Mouse (Mus musculus) gastrocnemius, adult 18-20 months (tissue): ENCODE results near the gene Vps37d. TPM values are rescaled to one million over a fixed set of nuclear protein-coding genes. Genes with fewer than 3 reads are reported as not detected.

Experiments
- DNase-seq: peaks from one replicate; pipeline ENCODE4 v3.0.0; 2021; ENCODE audit warnings: low spot score
- long read RNA-seq, 2 experiments: library from polyadenylated mRNA; stranded (forward); transcript quantifications; one replicate each; pipeline ENCODE4 v2.0.0; 2021
- total RNA-seq, 2 experiments: library from RNA; stranded (reverse); gene quantifications; 2 replicates each; pipeline ENCODE4 v1.2.3; 2021

The Vps37d gene
- under 1 TPM; 0.25 to 0.52 TPM for total RNA-seq
- long read RNA-seq, experiment 1: 0 reads
- long read RNA-seq, experiment 2, partial matches to known transcripts: 0 of 1 reads
- long read RNA-seq, experiment 2, other reads (novel, unspliced or antisense): 0 of 1 reads

DNA sequence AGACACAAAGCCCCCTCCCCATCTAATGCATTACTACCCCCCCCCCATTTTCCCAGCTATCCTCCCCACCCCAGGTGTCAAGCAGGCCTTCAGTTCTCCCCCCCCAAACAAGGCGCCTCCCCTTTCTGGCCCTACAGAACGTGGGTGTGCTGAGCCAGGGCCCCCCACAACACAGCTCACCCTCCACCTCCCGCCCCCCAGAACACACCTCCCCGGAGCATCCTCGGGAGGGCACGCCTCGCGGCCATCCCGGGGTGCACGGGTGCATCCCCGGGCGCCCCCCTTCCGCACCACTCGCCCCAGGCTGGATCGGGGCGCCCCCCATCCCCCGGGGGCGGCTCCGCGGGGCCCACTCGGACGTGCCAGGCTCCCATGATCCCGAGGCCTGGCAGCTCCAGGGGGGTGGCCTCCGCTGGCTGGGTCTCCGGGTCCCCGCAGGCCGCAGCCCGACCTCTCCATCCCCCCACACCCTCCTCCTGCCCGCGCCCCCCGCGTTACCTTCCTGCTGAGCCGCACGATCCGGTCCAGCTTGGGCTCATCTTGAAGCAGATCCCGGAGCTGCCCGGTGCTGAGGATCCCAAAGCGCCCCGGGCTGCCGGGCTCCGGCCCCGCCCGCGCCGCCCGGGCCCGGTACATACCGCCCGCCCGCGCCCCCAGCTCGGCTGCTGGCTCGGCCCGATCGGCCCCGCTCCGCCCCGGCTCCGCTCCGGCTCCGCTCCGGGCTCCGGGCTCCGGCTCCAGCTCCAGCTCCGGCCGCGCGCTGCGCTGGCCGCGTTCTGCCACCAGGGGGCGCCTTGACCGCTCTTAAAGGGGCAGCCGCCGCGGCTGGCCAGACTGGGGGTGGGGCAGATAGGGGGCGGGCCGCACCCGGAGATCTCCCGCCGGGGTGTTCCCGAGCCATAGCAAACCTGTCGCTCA, at the start of gene Vps37d:
TSS of gene Vps37d (minus strand) at position 703 of the 918 bp plus-strand sequence.
- peak; percentile 93 for DNase-seq

DNA sequence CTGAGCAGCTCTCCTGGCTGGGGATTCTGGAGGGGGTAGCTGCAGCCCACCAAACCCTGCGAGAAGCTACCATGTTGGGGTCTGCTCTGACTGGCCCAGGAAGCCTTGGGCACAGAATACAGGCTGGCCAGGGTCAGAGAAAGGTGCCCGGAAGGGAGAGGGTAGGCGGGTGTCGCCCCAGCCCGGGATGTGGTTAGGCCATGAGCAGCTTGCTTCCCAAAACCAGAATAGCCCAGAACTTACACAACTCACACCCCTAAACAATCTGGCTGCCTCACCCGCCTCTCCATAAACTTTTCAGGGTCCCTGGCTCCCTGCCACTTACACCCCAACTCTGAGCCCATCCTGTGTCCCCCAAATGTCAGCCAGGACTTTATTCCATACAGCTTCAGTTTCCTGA, 49.6 kb upstream of the Vps37d start:
- no peak for DNase-seq

DNA sequence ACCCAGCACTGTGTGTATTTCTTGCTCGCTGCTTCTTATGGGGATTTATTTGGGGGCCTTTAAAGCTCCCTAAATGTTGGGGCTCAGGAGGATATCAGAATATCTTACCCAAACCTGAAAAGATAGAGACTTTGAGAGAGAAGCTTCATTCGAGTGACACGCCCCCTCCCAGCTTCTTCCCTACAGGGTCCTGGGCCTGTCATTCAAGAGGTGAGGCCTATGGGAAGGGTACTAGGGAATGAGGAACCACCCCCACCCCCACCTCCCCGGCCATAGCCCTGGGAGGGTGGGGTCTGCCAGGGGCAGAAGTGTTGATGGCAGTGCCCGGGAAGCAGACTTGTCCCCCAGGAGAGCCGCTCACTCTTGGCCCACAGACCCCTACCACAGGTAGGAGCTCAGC, 48.1 kb upstream of the Vps37d start:
- DNase-seq: no peak

DNA sequence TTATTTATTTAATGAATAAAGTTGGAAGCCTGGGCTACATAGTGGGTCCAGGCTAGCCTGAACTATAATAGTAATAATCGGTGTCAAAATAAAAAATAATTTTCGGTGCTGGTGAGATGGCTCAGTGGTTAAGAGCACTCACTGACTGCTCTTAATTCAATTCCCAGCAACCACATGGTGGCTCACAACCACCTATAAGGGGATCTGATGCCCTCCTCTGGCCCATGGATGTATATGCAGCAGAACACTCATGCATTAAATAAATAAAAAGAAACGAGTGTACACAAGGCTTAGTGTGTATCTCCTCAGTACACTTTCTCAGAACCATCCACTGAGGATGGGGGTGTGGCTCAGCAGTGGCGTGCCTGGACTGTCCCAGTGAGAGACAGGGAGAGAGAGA, 42.7 kb upstream of the Vps37d start:
- DNase-seq: no peak

DNA sequence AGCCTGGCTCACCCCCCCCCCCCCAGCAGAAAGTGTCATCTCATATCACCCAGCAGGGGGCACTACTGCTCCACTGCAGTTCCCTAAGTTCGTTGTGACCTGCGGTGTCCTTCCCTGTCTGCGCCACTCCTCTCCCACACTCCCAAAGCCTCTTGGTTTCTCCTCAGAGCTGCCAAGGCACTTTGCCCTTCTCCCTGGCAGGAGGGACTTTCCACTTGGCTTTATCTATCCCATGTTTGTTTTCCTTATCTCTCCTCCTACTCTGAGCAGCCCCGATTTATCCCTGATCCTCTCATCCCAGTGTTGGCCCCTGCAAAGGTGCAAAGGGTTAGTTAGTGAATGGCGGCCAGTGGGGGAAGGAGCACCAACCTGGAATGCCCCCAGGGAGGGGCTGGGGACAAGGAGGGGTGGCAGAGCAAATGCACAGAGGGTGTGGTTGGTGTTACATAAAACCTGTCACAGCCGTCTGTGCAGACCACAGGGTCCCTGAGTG, 40.6 kb upstream of the Vps37d start:
- peak; percentile 72 for DNase-seq

DNA sequence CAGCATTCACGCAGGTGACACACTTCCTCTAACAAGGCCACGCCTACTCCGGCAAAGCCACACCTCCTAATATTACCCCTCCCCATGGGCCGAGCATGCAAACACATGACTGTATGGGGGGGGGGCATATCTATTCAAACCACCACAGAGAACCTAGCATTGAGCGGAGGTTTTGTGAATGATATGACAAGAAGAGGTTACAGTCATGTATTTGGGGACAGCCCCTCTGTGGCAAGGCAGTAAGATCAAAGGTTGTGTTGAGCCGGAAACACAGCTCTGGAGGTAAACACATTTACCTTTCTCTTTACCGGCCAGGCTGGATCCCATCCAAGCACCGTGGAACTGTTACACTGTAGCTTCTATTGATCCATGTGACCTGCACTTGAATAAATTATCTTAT, 37.2 kb upstream of the Vps37d start:
- DNase-seq: no peak

DNA sequence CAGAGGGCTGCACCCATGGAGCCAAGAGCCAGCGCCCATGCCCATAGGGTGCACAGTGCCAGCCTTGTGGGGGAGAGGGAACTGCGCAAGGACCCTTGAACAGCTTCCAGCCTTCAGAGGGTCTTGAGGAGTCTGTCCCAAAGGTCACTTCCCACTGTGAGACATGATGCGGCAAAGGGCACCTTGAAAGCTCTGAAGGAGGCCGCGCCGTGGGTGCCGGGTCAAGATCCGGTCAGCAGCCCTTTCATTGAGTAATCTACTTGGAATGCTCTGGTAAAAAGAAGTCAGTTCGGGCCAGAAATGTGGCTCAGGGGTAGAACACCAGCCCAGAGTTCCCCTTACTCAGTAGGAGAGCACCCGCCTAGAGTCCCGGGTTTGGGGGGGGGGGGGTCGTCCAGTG, 35.7 kb upstream of the Vps37d start:
- DNase-seq: no peak

DNA sequence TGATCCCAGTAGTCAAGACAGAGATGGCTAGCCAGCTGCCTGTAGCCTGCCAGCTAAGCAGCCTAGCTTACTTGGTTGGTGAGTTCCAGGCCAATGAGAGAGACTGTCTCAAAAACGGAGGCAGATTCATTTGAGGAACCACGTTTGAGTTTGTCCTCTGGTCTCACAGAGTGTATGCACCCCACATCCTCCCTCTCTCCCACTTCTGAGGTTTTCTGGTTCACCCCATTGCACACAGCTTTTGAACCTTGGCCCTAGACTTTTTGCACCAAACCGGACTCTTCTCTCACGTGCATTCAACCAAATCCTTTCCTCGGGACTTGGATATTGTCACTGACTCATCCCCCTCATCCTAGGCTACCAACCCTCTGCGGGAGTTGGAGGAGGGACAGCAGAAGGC, 31.9 kb upstream of the Vps37d start:
- no peak for DNase-seq

DNA sequence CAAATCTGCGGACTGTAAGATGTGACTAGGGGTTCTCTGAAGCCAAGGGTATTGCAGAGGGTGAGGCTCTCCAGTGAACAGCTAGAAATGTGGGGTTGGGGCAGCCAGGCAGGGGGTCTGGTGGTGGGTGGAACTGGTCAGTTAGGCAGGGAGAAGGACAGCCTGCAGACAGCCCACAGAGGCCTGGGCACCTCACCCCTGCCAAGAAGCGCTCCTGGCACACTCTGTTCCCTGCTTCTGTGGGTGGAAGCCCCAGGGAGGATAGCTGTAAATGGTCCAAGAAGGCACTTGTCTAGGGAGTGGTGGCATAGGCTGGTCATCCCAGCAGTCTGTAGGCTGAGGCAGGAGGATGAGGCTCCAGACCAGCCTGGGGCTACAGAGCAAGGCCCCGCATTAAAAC, 31.4 kb upstream of the Vps37d start:
- peak; percentile 46 for DNase-seq

DNA sequence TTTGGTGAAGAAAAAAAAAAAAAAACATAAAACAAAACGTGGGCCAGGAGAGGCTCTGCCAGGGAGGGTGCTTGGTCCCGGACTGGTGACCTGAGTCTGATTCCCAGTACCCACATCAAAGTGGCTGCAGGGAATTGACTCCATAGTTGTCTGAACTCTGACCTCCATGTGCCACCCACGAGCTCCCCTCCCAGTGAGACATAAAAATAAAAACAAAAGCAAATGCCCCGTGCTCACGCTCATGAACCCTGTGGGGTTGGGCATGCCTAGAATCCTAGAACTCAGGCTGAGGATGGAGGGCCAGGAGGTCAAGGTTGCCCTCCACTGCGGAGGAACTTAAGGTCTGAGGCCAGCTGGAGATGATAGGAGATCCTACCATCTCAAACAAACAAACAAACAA, 31.0 kb upstream of the Vps37d start:
- DNase-seq: no peak

DNA sequence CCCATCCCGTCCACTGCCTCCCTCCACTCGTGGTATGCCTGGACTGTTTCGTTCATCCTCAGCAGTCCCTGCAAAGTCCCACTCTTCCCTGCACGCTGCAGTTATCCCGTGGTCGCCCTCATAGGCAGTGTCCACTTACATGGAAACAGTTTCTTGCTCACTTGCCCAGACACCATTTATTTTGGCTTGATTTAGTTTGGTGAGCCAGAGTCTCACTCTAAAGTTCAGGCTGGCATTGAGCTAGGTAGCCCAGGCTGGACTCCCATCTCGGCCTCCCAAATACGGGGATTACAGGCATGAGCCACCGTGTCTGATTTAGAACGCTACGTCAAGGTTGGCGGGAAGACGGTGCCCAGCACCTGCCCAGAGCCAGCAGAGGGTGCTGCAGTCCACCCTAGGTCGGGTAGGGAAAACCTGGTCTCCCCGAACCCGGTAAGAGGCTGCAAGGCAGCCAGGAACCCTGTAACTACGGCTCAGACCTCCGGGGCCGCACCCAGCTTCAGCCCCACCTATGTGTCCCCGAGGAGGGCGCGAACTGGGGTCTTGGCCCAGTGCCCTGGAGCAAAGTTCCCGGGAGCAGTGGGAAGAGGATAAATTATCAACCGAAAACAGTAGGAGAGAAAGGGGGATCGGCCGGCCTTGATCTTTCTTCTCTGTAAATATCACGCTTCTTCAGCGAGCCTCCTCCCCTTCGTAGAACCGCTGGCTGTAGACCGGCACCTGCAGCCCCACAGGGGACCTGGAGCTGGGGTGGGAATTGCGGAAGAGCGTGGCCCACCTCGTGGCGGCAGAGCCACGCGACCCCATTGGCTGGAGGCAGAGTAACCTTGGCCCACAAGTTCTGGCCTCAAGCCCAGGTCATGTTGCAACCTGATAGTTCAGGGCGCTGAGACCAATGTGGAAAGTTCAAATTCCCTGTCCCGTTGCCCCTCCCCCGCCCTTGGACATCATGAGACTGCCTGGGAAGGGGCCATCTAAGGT, 29.7 kb upstream of the Vps37d start:
- peak; percentile 95 for DNase-seq

DNA sequence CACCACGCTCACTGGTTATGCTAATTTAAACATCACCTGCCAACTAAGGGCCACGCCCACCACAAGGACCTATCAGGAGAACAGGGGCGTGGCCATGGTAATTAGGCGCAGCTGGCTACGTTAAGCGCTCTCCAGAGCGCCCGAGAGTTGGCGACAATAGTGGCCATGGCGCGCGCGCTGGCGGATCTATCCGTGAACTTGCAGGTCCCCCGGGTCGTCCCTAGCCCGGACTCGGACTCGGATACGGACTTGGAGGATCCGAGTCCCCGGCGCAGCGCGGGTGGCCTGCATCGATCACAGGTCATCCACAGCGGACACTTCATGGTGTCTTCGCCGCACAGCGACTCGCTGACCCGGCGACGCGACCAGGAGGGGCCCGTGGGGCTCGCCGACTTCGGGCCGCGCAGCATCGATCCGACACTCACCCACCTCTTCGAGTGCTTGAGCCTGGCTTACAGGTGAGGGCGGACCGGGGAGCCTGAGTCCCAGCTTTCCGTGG, 28.7 kb upstream of the Vps37d start:
- peak; percentile 92 for DNase-seq

DNA sequence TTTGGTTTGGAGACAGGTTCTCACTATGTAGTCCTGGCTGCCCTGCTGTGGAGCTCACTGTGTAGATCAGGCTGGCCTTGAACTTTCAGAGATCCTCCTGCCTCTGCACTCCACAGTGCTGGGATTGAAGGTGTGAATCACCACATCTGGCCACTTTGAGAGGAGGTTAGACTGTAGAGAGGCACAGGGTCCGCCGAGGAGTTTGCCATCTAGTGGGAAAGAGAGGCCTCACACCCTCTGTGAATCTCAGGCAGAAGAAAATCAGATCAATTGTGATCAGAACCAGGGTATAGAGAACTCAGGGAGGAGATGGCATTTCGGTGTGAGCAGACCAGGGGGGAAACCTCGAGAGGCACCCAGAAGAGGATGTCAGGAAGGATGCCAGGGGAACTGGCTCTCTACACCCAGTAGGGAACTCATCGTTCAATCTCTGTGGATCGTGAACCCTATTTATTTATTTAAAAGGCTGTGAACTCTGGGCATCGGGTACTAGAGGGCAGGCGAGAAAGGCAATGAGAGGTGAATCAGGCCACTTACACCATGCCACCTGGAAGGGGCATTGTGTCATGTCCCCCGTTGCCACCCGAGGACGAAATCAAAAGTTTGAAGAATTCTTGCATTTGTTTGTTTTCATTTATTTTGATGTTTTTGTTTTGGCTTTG, 26.1 kb upstream of the Vps37d start:
- no peak for DNase-seq

DNA sequence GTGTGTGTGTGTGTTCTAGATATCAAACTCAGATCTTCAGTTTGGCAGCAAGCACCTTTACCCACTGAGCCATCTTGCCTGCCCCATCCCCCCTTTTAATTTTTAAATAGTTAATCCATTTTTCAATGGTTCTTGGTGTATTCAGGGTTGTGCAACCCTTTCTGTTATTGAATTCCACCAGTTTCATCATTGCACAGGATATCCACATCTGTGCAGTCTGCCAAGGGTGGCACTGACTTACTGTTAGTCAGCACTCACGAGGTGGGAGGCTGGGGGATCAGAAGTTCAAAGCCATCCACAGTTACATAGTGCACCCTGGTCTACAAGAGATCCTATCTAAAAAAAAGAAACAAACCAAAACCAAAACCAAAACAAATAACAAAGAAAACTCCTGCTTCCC, 22.9 kb upstream of the Vps37d start:
- DNase-seq: no peak

DNA sequence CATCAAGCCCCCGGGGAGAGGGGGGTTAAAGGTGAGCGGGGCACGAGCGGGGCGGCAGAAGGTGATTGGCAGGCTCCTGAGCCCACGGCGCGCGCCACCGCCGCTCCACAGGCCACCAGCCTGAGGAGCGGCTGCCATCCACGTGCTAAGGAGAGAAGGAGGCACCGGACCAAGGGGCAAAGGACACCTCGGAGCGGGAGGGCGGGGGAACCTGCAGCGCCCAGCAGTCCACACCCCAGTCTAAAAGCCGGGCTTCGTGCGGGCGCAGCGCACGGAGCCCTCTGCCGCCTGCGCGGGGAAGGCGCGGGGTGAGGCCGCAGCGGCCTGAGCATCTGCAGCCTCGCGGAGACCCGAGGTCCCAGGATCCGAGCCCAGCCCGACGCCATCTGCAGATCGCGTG, 11.6 kb upstream of the Vps37d start, which contains the start of gene Mlxipl:
TSS of gene Mlxipl (plus strand) at position 238 of the 400 bp plus-strand sequence.
- no peak for DNase-seq

DNA sequence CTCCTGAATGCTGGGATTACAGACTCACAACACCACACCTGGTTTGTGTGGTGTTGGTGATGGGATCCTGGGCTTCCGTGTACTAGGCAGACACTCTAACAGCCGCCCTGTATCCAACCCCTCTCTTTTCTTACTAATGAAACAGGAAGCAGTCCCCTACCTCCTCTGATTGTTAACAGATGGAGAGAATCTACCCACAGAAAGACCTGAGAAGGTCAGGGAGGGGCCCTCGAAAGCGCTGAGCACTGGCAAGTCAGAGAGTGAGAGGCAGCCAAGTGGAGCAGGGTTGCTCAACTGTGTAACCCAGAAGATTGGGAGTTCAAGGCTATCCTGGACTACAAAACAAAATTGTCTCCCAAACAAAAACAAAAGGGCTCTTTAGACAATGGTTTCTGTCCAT, 8.8 kb upstream of the Vps37d start:
- DNase-seq: no peak

DNA sequence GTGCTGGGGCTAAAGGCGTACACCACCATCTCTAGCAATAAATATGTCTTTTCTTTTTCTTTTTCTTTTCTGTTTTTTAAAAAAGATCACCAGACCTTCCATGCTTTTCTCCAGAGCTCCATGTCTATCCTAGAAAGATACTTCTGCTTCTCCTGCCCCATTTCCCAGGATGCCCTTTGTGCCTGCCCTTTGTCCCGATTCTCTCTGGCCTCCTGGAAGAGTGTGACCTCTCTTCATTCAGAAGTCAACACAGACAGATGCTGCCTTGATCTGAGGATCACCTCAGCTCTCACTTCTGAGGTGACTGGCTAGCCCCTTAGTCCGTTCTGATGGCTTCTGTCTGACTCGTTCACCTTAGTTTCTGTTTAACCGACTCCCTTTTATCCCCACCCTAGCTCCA, 2.5 kb upstream of the Vps37d start:
- no peak for DNase-seq

DNA sequence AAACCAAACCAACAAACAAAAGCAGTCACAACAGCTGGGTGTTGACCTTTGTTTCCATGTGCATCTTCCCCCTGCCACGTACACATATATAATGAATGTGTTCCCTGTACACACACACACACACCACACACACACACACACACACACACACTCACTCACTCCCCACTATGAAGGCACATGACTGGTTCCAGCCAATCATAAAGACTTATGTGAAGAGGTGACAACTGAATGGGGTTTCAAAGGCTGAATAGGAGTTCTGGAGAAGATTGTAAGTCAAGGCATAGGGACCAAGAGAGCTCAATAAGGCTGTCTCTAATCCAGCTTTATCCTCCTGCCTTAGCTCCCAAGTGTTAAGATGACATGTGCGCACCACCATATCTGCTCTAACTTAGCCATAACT, 1.5 kb upstream of the Vps37d start:
- DNase-seq: no peak

DNA sequence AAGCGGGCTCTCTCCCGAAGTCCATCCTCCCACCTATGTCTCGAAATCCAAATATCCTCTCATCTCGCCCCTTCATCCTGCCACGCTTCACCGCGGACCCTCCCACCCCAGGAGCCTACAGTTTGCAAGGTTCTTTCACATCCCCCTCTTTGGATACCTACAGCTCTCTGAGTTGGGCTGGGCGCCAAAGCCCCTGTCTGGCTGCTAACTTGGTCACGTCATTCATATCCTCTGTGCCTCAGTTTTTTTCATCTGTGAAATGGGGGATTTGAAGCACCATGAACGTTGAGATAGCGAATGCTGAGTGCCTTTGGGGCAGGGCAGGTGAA, 380 bp upstream of the Vps37d start:
- DNase-seq: no peak

DNA sequence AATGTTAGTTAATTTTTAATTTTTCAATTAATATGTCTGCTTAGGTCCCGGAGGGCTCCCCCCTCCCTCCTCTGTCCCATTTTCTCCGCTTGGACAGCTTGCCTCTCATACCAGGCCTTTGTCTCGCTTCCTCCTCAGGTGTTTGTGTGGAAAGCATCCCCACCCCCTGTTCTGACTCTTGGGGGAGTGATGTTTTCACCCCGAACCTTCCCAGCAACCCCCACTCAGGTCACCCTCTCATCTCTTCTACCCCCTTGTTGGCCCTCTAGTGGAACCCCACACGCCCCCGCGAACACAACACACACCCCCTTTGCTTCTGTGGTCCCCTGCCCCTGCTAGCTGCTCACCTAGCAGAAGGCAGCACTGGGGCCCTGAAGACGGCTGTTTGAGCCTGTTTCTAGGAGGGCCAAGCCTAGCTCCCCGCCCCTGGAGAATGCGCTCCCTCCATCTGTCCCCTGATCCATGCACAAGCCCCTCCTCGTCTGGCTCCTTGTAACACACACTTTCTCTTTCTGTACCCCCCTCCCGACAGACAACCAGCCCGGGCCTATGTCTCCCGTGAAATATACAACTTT, 1.0 kb downstream of the Vps37d start:
- DNase-seq: peak; percentile 10

DNA sequence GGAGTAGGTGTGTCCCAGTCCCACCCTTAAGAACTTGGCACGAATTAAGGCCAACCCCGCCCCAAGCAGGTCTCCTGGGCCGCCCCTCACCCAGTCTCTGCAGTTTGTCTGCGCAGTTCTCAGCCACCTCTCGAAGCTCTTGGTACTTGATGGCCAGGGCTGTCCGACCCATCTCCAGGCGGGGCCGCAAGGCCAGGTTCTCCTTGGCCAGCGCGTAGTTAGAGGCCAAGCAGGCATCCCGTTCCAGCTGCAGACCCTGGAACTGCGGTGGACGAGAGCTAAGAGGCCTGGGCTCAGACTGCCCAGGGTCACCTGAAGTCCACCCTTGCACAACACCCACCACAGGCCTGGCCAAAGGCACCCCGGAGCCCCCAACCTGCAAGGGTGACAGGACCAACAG, 1.7 kb downstream of the Vps37d start:
- no peak for DNase-seq
